Mouse (Mus musculus): ENCODE measurements around the gene Adh5.
"Not testable (repeated sequence)": the region's sequence is repeated elsewhere in the genome, so short reads cannot be mapped to it uniquely, and the experiment has no call there.

The Adh5 gene

DNA sequence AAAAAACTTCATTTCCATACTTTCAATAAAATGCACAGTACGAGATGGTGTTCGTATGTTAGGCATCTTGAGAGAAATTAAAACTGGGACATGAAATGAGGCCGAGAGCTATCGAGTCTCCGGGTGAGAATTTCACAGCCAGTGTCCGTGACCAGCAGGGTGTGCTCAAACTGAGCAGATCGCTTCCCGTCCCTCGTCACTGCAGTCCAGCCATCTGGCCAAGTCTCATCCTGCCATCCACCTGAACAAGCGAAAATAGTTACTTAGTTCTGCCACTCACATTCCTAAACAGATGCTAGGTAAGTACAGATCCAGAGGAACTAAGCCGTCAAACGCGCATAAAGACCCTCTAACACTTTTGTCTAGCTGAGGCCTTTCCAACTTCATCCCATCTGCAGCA is 17.4 kb downstream of the Adh5 start:
- DNase-seq (ENCODE audit: low spot score in 2 of 2), result peak in 1 of 2 experiments; percentile 34

DNA sequence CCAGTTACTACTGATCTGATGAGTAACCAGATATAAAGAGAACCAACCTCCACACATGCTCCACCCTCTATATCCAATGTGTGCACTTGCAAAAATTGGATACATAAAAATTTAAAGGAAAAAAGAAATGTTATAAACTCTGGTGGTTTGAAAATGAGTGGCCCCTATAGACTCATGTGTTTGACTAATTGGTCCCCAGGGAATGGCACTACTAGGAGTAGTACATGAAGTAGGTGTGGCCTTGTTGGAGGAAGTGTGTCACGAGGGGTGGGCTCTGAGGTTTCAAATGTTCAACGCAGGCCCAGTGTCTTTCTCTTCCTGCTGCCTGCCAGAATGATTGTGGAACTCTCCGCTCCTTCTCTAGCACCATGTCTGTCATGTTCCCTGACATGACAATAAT is 18.9 kb downstream of the Adh5 start:
- no peak for DNase-seq (ENCODE audit: low spot score in 2 of 2)

DNA sequence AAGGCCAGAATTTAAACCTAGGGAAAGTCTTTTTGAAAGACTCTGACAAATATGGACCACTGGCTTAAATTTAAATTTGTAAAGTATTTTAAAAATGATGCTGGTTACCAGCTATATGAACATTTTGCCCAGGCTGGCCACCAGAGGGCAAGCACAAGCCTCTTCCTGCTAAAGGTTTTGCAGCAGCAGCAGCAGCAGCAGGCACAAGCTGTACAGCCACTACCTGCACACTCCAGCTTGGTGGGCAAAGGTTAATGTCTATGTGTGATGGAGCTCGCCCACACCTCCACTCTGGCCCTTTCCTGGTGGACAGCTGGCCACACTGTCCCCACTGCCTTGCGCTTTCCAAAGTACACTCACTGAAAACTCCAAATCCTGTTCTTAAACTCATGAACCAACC is 20.2 kb downstream of the Adh5 start:
- no peak for DNase-seq (ENCODE audit: low spot score in 2 of 2)

DNA sequence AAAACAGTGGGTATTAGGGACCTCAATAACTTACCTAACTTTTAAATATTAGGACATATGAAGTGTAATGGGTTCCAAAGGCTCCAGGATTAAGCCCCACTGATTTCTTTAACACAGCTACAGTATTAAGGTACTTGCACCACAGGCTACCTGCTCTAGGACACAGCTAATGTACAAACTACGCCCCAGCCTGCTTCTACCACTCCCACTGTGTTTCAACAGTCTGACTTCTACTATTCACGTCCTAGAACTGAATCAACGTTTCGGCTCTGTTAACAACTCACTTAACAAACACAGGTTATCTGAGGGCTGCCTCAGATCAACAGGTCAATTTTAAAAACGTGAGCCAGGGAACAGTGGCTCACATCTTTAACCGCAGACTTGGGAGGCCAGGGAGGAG is 20.9 kb downstream of the Adh5 start:
- DNase-seq (ENCODE audit: low spot score in 2 of 2), result no peak

DNA sequence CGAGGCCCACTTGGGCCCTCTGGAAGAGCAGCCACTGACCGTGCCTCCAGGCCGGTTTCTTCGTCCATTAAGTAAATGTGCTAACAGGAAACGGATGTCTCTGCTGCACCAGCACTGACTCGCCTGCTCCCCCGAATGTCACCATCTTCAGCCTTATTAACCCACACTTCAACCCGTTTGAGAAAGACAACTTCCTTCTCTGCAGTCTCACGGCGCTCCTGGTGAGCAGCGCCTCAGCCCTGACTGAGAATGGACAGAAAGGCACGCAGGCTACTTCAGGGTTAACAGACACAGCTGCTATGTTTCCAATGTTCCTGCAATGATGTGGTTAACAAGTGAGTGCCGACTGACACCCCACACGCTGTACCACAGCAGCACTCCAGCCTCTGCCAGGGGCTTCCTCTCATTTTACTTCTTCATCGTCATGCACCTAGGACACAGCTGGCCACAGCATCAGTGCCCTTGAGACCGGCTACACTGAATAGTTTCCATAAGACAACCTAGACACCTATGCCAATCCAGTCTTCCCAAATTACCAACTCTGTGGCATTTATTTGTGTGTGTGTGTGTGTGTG is 21.8 kb downstream of the Adh5 start:
- no peak for DNase-seq (ENCODE audit: low spot score in 2 of 2)

DNA sequence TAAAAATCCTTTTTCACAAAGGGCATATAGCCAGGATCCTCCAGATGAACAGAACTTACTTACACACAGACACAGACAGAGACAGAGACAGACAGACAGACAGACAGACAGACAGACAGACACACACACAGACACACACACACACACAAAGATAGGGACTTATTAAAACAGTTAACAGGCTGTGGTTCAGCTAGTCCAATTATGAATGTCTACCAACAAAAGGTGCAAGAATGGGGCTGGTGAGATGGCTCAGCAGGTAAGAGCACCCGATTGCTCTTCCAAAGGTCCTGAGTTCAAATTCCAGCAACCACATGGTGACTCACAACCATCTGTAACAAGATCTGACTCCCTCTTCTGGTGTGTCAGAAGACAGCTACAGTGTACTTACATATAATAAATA is 23.8 kb downstream of the Adh5 start:
- DNase-seq (ENCODE audit: low spot score in 2 of 2), result not testable (repeated sequence)

DNA sequence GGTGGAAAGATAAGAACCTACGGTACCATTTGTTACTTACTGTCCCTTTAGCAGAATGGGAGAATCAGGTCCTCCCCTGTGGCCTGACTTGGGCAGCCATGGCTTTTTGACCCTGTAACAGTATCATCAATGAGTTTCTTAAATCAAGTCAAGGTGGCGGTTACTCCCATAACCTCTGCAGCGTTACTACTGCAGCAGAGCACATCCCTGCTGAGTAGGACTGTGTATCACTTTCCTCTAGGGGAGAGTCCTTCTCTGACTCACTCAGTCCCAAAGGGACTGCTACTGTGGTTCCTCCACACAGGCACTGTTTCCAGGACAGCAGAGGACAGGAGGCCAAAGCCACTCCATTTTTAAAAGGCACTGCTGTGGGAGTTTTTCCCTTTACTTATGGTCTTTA is 28.2 kb downstream of the Adh5 start:
- DNase-seq (ENCODE audit: low spot score in 2 of 2), result no peak

DNA sequence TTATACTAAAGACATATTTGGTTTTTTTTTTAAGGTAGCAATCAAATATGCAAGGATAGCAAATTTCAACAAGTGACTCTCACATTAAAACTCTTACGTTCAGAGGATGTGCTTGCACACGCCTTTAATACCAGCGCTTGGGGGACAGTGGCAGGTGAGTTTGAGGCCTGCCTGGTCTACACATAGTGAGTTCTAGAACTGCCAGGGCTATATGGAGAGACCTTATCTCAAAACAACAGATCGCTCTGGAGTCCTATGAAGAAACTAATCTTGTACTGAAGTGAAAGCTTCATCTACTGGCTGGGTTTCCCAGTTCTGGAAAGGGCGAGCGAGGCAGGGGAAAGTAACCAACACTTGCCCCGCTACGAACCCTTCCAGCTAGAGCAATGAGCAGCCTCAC is 36.6 kb downstream of the Adh5 start:
- DNase-seq (ENCODE audit: low spot score in 2 of 2), result no peak

DNA sequence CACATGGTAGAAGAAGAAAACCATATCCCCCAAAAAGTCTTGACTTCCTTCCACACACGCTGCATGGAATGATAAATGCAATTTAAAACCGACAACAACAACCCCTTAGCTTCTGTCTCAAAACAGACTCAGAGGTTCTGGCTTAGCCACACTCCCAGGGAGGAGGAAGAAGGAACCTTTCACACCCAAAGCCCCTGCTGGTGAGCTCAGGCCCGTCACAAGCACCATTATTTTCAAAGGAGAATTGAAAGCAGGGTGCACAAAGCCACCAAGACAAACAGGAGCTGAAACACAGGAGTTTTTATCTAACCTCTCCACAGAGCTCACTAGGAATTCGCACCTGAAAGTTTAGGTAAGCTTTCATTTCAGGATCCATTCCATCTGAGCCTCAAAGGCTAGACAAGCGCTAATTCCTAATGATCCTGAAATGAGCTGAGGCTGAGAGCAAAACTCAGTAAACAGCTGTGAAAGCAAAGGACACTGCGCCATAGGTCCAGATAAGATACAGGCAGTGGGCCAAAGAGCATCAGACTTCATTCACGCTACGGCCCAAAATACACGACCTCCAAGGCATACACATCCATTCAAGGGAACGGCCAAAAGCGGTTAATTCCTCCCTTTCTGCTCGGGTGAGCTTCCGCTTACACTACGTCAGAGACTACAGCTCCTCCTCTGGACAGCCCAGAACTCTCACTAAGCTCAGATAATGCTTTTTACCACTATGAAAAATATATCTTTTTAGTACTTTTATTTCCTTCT is 38.8 kb downstream of the Adh5 start:
- DNase-seq (ENCODE audit: low spot score in 2 of 2), result no peak

DNA sequence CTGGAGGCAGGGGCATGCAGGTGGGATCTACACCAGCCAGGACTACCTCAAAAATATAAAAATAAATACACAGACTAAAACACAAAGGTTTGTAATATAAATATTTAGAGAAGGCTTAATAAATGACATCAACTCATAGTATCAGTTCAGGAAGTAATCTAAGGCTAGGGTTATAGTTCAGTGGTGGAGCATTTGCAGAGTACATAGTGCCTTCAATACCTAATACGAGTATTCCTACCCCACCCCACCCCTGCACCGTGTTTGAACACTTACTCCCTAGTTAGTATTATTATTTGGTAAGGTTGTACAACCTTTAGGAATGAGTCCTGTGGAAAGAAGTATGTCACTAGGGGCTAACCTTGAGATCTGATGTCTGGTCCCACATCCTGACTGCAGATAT is 40.3 kb downstream of the Adh5 start:
- no peak for DNase-seq (ENCODE audit: low spot score in 2 of 2)

DNA sequence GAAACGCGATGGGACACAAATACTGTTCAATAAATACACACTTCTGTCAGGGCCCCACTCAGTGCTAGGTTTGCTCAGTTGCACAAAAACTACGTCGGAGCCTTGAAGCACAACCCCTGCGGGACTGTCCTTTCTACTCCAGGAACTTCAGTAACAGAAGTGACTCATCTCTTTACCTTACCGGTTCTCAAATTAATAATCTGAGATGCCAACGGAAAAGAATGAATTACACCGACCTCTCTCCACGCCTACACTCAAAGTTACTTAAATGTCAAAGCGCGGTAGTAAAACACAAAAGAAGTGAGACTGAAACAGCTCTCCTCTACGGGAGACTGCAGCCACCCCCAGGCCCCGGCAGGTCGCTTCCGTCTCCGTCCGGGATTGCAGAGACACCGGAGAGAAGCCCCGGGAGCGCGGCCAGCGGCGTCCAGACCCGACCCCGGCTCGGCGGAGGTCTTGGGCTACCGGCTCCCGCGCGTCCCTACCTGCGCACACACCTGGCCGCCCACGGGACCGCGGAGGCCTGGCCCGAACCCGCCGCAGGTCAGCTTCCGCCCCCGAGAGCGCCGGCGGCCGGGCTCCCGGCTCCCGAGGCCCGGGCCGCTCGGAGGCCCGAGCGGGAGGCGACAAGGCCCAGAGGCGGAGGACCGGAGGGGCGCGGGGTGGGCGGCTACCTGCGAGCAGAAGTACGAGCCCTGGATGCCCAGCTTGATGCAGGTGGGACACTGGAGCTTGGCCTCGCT is 45.9 kb downstream of the Adh5 start:
- peak in 1 of 2 experiments; percentile 12 for DNase-seq (ENCODE audit: low spot score in 2 of 2)

DNA sequence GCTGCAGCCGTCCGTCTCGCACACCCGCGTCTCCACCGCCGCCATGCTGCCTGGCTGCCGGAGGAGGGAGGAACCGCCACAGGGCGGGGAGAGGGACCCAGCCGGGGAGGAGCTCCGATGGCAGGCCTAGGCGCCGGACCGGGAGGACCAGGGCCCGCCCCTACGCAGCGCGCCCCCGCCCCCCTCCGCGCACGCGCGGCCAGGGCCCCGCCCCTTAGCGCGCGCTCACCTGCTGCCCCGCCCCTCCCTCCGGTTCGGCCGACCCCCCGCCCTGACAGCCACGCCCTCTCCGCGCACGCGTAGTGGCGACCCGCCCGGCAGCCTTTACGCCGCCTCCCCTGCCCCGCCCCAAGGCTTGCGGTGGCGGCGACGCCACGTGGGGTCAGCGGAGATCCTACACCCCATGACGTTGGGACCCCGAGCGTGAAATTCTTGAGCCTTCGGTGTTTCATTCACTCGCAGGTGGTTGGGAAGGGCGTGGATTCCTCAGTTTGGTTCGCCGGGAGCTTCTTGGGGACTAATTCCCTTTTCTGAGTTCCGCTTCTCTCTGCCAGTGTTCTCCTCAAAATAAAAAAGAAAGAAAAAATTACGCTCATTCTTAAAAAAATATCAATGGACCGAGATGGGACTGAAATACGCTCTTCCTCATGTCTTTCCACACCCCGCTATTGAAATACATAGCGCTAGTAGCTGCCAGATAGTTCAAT is 46.6 kb downstream of the Adh5 start, which contains the start of gene Metap1:
Metap1 (minus strand) TSS at position 189 of the 707 bp plus-strand sequence.
- peak; percentile 89 to 91 for DNase-seq (ENCODE audit: low spot score in 2 of 2)

DNA sequence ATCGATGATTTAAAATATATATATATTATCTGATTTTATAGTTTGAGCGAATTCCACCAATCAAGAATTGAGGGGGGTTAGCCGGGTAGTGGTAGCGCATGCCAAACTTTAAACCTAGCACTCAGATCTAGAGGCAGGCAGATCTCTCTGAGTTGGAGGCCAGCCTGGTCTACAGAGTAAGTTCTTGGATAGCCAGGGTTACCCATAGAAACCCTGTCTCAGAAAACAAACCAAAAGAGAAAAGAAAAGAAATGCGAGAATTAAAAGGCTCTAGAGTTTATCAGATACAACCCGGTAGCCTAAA is 47.1 kb downstream of the Adh5 start:
- DNase-seq (ENCODE audit: low spot score in 2 of 2), result no peak

DNA sequence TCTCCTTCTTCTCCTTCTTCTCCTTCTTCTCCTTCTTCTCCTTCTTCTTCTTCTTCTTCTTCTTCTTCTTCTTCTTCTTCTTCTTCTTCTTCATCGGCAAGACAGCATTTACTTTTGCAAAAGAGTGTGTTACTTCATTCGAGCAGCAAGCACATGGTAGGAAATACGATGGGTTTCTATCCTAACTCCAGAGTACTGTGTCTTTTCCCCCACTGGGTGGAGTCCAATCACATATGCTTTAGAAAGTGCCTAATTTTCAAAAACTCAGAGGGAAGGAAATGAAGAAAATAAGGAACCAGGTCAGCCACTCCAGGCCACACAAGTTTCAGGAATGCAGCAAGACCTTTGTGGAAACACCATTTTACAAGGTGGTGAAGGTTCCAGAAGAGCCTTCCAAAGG is 50.8 kb downstream of the Adh5 start:
- DNase-seq (ENCODE audit: low spot score in 2 of 2), result no peak

DNA sequence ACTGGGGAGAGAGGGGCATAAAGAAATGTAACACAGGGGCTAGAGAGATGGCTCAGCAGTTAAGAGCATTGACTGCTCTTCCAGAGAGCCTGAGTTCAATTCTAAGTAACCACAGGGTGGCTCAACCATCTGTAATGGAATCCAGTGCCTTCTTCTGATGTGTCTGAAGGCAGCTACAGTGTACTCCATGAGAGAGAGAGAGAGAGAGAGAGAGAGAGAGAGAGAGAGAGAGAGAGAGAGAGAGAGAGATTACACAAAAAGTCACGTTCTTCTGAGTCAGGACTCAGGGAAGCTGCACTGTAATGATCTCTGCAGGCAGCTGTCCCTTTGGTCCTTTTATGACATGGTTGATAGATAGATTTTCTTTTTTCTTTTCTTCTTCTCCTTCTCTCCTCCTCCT is 51.7 kb downstream of the Adh5 start:
- no peak for DNase-seq (ENCODE audit: low spot score in 2 of 2)

DNA sequence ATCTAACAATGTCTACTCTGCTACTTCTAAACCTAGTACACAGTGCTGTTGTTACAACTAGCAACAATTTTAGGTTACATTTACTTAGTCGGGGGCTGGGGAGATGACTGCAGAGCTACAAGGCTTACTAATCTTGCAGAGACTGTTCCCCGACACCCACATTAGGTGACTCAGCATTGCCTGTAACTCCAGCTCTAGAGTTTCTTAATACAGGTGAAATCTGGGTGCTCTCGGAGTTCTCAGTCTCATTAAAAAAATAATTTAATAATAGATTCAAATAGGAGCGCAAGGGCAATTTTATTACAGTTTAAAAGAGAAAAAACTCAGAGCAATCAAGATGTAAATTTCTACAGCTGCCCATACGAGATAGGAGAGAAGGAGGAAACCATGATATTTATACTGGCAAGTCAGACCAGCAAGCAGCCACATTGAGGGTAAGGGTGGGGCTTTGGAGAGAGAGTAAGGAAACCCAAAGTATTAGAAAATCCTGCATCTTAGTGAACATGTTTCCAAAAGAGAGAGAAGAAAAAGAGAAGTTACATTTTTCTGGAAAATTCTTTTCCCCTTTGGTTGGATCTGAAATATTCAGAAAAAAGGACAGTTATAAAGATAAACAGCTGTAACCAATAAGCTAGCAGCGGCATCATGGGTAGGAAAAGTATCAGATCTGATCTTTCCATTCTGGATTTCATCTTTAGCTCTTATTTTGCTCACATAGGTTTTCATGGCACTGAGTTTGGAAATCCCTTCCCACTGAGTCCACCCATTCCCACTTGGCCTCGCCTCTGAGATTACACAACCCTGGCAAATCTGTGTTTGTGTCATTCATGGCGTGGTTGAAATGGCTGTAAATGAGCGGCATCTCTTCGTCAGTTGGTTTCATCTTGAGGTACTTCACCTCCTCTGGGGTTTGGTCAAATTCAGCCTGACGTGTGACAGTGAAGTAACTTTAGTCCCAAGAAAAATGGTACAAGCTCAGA is 52.6 kb downstream of the Adh5 start:
- DNase-seq (ENCODE audit: low spot score in 2 of 2), result peak in 1 of 2 experiments; percentile 25

DNA sequence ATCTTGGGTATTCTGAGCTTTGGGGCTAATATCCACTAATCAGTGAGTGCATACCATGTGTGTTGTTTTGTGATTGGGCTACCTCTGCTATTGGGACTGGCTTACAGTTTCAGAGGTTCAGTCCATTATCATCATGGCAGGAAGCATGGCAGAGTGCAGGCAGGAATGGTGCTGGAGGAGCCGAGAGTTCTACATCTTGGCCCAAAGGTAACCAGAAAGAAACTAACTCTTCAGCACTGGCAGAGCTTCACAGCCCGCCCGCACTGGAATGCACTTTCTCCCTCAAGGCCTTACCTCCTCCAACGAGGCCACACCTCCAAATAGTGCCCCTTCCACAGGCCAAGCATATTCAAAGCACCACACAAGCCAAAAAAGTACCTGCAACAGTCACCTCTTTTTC is 55.8 kb downstream of the Adh5 start:
- DNase-seq (ENCODE audit: low spot score in 2 of 2), result no peak

DNA sequence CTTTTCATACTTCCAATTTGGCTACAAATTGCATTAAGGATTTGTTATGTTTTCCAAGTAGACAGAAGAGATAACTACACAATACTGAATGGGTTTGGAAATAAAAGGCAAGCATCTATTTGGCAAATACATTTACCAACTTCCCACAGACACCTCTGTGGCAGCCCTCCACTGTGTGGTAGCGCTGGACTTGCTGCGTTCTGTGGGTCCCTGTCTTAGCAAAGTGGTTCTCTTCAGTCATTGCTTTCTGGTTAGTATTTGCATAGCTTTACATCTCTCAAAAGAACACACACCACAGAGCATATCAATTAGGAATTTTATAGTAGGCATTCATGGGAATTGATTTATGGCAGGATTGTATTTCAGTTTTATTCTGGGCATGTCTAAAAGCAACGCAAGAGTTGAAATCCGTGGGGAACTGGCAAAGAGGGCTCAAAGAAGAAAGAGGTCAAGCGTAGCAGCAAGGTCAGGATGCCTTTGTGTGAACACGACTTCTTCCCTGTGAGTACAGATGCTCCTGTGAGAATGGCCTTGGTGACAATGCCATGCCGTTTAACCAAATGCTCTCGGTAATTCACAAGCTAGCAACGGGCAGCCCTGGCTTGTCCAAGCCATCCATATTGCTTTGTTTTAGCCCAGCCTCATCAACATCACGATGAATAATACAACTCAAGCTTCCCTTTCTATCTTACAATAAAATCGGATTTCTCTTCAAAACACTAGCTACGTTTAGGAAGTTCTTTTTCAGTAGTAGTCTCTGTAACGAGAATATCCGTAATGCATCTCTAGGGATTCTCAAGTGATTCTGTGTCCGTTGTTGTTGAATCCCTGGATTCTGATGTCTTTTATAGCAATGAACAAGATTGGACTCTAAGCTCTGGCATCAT is 57.2 kb downstream of the Adh5 start:
- DNase-seq (ENCODE audit: low spot score in 2 of 2), result no peak

DNA sequence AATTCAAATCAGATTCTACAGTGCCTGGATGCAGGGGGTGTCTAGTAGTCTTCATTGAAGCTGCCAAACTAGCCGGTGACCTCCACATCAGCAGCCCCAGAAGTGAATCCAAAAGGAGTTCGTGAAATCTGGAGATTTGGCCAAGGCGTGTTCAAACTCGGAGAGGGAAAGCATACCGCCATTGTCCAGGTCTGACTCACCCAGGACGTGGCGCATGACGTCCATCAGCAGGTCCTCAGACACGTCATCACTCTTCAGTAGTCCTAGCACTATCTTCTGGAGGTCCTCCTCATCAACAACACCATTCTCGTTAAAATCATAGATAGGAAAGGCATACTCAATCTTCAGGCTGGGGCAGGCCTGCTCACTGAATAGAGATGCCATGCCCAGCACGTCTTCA is 60.9 kb downstream of the Adh5 start:
- no peak for DNase-seq (ENCODE audit: low spot score in 2 of 2)

Data from right cerebral cortex, postnatal 36 days (tissue).